Mouse (Mus musculus) gonadal fat pad, adult 2 months (tissue): ENCODE results near the gene Rrp1. TPM values are rescaled to one million over a fixed set of nuclear protein-coding genes. Genes with fewer than 3 reads are reported as not detected.

Source experiments
- DNase-seq: peaks from one replicate; pipeline ENCODE4 v3.0.0-alpha.2; 2012; ENCODE audit warnings: low read depth
- polyA plus RNA-seq: library from polyadenylated mRNA; depleted of rRNA; stranded (reverse); fragments of >200 nt; gene quantifications from 2 replicates; pipeline ENCODE4 v1.2.3, GENCODE M21; 2012; rRNA removed

Rrp1 gene
- 94.1 and 150 TPM in 2 replicates for polyA plus RNA-seq

GRCm38 (mm10) chr10:78412319-78413151, at the start of gene Rrp1:
TSS of gene Rrp1 (minus strand) at chr10:78413043.
- DNase-seq, result no peak

GRCm38 (mm10) chr10:78461767-78462166, 48.9 kb upstream of the Rrp1 start:
- DNase-seq, result no peak

GRCm38 (mm10) chr10:78460463-78460862, 47.6 kb upstream of the Rrp1 start:
- DNase-seq, result no peak

GRCm38 (mm10) chr10:78458348-78459111, 45.7 kb upstream of the Rrp1 start:
- DNase-seq, result no peak

GRCm38 (mm10) chr10:78457495-78458347, 44.9 kb upstream of the Rrp1 start:
- DNase-seq, result no peak

GRCm38 (mm10) chr10:78456696-78457095, 43.9 kb upstream of the Rrp1 start:
- DNase-seq, result no peak

GRCm38 (mm10) chr10:78452641-78453040, 39.8 kb upstream of the Rrp1 start:
- no peak for DNase-seq

- DNase-seq, result no peak
Observed at GRCm38 (mm10) chr10:78450761-78451160, 37.9 kb upstream of the Rrp1 start.

GRCm38 (mm10) chr10:78447396-78447795, 34.6 kb upstream of the Rrp1 start:
- DNase-seq, result no peak

GRCm38 (mm10) chr10:78446195-78446594, 33.4 kb upstream of the Rrp1 start:
- no peak for DNase-seq

GRCm38 (mm10) chr10:78442292-78442691, 29.4 kb upstream of the Rrp1 start:
- no peak for DNase-seq

GRCm38 (mm10) chr10:78441606-78442005, 28.8 kb upstream of the Rrp1 start:
- no peak for DNase-seq

- DNase-seq, result no peak
Observed at GRCm38 (mm10) chr10:78440812-78441211, 28.0 kb upstream of the Rrp1 start.

GRCm38 (mm10) chr10:78439990-78440389, 27.1 kb upstream of the Rrp1 start:
- DNase-seq, result no peak

- DNase-seq, result no peak
Observed at GRCm38 (mm10) chr10:78439550-78439949, 26.7 kb upstream of the Rrp1 start.

GRCm38 (mm10) chr10:78438094-78438493, 25.3 kb upstream of the Rrp1 start:
- DNase-seq, result no peak

GRCm38 (mm10) chr10:78432853-78433252, 20.0 kb upstream of the Rrp1 start:
- DNase-seq, result no peak

- DNase-seq, result no peak
Observed at GRCm38 (mm10) chr10:78429776-78430175, 16.9 kb upstream of the Rrp1 start.

- no peak for DNase-seq
Observed at GRCm38 (mm10) chr10:78429180-78429579, 16.3 kb upstream of the Rrp1 start.

- DNase-seq, result no peak
Observed at GRCm38 (mm10) chr10:78428070-78428469, 15.2 kb upstream of the Rrp1 start.

GRCm38 (mm10) chr10:78426117-78426735, 13.4 kb upstream of the Rrp1 start:
- DNase-seq, result no peak
